Mouse (Mus musculus): ENCODE results near the gene Tctex1d1.

DNA sequence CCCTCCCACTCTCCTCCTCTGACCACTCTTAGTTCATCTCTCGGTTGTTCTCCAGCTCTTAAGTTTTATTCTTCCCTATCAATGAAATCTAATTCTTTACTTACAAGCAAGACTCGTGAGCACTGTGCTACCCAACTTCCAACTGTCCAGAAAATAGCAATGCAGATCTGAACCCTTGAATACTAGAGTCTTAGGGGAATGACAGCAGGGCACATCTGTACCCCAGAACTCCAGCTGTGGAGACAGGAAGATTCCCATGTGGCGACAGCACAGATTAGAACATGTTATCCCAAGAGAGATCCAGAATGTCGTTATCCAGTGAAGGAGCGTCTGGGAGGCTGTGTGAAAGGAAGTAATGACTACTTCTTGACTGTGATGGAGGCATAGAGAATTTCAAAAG, 27.9 kb downstream of the Tctex1d1 start:
- TF ChIP-seq CTCF (IDR thresholded peaks at IDR 0.05 in 2 of 3, conservative IDR thresholded peaks at IDR 0.05 in 1 of 3; ENCODE audit: control insufficient read depth in 1 of 3, insufficient read depth in 1 of 3, low read depth in 2 of 3, low read length in 3 of 3, poor library complexity in 1 of 3, severe bottlenecking in 1 of 3) (no peak), ZC3H11A (IDR thresholded peaks at IDR 0.05; ENCODE audit: low read depth, low read length) (no peak), NRF1 (IDR thresholded peaks at IDR 0.05; ENCODE audit: insufficient read depth, low read depth, low read length, poor library complexity, severe bottlenecking) (no peak), POLR2A (IDR thresholded peaks at IDR 0.05; ENCODE audit: control insufficient read depth in 1 of 2, insufficient read depth in 1 of 2, low read depth in 1 of 2, low read length in 2 of 2, poor library complexity in 1 of 2) (no peak), TCF12 (IDR thresholded peaks at IDR 0.05; ENCODE audit: low read depth, low read length) (no peak), CHD2 (IDR thresholded peaks at IDR 0.05; ENCODE audit: low read length) (no peak), ZKSCAN1 (IDR thresholded peaks at IDR 0.05; ENCODE audit: low read depth, low read length) (no peak), POLR2AphosphoS5 (IDR thresholded peaks at IDR 0.05; ENCODE audit: borderline replicate concordance, low read depth, low read length) (no peak), USF1 (IDR thresholded peaks at IDR 0.05; ENCODE audit: low read depth, low read length) (no peak)
